Mouse (Mus musculus): Measurements from ENCODE around the gene Creb3l1.

Creb3l1 gene

DNA sequence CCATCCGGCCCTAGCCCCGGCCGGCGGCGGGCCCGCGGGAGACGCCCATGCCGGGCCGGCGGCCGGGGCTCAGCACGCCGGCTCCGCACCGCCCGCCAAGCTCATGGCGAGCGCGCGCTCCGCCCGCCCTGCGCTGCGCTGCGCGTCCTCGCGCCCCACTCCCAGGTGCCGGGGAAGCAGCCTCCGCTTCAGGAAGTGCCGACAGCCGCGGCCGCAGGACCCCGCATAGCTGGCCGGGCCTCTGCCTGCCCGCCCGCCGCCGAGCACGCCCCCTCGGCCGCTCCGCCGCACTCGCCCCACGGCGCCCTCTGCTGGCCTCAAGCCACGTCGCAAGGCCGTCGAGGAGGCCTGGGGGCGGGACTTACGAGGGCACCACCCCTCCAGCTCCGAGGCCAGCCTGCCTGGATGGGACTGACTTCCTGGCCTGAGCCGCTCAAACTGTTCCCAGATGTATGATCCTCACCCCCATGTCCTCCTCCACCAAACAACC, 60.8 kb downstream of the Creb3l1 start:
- DNase-seq (ENCODE audit: low read depth, low spot score) = peak; percentile 75

DNA sequence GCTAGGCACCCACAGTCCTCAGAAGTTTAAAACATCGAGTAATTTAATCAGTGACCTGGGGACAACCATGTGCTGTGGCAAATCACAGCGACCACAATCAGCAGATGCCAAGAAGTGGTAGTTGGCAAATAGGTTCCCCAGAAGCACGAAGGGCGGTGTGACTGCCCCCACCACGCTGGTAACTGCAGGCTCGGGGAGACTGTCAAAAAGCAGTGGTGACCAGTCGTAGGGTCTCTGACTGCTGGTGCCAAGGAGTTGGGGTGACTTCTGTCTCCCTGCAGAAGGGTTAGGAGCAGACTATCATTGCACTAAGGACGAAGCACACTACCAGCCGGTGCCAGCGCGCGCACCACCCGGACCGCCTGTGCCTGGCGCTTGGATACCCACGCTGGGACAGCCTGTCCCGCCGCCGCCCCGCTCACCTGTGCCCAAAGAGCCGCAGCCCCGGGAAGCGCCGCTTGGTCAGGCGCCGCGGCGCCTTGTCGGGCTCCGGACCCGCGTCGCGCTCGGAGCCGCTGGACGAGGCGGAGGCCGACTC, 61.4 kb downstream of the Creb3l1 start:
- DNase-seq (ENCODE audit: low read depth, low spot score) = no peak

DNA sequence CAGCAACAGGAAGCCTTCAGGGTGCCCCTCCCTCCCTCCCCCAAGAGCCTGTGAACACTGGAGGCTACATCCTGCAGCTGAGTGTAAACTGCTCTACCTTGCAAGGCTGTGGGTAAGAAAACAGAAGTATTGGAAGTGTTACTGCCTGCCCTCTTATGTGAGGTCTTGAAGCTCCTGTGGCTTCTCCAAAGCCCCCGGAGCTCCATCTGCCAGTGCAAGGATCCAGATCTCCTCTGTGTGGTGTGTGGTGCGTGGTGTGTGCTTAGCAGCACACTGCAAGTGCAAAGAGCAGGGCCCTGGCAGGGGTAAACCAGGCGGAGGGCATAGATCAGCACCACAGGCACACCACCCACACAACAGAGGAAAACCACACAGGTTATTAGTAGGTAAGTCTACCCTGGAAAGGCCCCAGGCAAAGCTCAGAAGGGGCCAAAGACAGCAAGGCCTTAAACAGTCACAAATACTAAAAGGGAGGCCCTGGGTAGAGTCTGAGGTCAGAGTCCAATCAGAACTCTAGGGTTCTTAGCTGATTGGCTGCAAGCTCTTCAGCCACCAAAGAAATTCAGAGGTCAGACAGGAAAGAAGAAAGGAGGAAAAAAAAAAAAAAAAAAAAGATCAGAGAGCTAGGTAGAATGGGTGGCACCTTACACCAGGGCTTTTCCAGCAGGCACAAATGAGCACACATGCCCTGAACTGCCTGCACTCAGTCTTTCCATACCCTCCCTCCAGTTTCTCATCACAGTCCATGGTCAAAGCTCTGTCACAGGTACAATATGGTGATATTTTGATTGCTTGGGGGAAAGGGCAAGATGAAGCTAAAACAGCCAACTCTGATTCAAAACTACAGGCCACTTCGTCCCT, 62.2 kb downstream of the Creb3l1 start:
- DNase-seq (ENCODE audit: low read depth, low spot score) = no peak

DNA sequence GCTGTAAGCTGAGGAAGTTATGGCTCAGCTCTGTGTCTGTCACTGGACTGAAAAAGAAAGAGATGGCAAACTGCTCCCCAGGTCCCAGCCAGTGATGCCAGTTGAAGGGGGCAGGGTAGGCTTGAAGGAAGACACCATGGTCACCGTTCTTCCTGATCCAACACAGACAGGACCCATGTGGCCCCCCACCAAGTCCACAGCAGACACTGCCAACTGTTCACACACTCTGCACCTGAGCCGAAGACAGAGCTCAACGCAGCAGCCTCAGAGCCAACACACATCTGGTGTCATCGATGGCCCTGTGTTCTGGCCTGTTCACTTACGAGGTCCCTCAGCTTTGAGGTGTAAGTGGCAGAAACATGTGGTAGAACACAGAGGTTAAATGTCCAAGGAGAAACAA, 63.8 kb downstream of the Creb3l1 start:
- no peak for DNase-seq (ENCODE audit: low read depth, low spot score)

DNA sequence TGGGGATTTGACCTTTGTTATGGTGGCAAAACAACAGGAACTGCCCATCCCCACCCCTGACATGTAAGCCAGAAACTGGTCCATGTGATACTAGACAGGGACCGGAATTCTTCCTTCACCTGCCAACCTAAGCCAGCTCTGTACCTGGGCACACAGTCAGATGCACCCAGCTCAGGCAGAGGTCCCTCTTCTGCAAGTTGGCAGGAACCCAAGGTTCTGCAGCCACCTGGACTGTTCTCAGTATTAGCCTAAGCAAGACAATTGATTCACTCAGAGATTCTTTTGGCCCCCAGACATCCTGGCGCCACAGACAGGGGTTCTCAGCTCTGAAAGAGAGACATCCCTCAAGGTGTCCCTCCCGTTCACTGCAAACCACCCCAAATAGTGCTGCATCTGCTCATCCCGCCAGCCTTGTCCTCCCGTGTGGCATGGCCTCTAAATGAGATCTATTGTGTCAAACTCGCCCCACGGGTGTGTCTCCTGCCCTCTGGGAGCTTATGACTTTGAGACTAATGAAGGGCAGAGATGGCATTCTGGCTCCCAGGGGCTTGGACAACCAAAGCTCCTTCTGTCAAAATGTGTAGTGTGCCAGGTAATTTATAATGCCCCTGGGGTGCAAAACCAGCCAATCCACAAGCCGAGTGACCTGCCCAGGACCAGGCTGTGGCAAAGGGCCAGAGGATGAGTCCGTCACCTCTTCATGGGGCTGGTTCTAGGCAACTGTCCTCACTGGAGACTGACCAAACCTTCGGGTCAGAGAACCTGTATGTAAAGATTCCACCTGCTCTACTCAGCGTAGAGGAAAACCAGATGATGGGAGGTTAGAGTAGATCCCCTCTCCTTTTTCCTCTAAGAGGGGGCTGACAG, 64.5 kb downstream of the Creb3l1 start:
- DNase-seq (ENCODE audit: low read depth, low spot score) = no peak

DNA sequence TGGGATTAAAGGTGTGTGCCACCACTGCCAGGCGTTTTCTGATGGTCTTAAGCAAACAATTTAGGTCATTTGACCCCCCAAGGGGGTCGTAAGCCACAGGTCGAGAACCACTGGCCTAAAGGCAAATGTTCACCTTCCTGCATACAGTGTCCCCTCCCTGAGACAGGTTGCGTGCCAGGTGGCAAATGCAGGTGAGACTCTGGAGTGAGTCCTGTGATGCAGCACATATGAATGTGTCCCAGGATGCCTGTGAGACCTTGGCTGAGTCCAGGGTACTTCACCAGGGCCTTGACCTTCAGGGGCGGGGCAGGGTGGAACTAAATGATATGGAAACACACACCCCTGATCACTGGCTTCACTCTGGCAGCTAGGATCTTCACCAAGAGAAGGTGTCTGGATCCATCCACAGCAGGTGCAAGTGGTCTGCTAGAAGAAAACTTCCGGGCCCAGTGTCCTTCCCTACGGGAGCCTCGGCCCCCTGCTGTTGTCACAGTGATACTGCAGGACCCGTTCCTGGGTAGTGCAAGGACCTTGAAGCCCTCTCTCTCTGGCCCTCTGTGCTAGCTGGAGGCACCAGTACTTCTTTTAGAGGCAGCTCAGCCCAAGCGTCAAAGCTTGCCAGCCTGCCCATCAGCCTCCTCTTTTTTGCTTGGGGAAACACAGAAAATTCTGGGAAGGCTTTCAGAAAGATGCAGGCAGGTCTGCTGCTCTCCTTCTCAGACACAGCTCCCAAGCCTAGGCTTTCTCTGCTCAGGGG, 65.4 kb downstream of the Creb3l1 start:
- no peak for DNase-seq (ENCODE audit: low read depth, low spot score)

DNA sequence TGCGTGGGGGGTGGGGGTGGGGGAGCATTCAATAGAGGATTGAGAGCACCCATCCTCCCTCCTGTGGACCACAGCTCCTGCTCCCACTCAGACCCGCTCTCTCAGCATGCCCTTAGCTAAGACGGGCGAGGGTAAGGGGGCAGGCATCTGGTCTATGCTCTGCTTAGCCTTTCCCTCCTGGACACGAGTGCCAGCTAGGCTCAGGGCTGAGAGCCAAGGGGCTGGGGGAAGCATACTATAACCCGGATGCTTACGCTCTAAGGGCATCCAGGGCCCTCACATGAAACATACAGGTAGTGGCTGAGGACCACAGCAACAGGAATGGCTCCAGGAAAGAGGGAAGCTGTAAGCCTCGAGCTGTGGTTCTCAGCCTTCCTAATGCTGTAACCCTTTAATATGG, 66.3 kb downstream of the Creb3l1 start:
- DNase-seq (ENCODE audit: low read depth, low spot score) = no peak

DNA sequence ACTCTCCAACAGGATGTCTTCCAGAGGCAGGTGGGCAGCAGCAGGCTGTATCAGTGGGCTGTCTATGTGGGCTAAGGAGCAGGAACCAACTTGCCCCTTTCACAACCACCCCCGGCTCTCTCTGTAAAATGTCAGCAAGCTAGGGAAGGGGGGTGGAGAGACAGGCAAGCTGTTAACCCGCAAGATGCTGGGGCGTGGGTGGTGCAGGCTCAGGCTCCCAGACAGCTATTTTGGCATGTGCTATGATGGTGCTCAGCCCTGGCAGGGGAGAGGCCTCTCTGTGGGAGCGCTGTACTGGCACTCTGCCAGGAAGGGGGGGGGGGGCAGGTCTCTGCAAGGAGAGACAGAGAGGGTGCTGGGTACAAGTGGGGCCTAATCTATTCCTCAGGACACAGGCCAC, 67.2 kb downstream of the Creb3l1 start:
- DNase-seq (ENCODE audit: low read depth, low spot score) = no peak

DNA sequence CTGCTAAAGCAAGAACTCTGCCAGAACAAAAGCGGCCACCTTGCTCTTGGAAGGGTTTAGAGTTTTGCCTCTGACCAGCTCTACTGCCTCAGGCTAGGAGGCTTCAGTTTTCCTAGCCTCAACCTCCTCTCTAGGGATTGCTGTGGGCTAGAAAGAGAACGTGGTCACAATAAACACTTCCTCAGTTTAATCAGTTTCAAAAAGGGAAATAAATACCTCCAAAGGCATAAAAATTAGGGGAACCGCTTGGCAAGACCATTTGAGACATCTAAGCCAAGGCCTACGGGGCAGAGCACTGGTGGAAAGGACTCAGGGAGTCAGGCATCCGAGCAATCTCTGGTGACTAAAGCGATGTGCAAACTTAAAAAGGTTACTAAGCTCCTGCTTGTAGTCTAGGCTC, 68.4 kb downstream of the Creb3l1 start:
- DNase-seq (ENCODE audit: low read depth, low spot score) = no peak

DNA sequence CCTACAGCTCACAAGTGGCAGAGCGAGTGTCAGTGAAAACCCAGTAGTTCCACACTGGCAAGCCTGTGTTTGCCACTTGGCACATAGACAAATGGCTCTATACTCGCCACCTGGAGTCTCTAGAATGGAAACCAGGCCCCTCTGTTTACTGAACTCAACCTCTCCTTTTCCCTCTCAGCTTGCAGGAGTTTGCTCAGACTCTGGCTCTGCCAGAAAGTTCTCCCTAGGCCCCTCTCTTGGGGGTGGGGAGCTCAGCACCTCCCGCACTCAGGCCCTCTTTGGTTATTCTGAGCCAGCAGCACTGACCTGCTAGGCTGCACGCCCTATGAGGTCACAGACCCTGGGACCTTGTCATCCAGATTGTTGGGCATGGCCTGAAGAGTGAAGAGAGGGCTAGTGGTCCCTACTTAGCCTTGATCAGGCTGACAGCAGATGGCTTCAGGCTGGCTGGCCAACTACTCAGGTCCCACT, 69.1 kb downstream of the Creb3l1 start:
- DNase-seq (ENCODE audit: low read depth, low spot score) = no peak

DNA sequence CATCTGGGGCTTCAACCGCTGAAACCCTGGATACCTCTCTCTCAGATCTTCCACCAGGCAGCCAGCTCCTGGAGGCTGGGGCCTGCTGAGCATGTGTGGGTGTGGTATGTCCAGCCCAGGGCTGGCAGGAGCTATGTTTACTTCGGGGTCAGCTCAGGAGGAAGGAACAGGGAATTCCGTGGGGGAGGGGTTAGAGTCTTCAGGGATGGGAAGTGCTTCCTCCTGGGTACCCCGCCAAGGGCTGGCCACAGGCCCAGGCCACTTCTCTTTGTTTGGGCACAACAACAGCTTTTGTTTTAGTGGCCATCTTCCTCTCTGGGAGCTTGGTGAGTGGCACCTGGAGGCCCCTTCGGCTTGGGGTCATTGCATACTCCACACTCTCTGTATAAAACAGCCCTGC, 70.5 kb downstream of the Creb3l1 start:
- no peak for DNase-seq (ENCODE audit: low read depth, low spot score)

DNA sequence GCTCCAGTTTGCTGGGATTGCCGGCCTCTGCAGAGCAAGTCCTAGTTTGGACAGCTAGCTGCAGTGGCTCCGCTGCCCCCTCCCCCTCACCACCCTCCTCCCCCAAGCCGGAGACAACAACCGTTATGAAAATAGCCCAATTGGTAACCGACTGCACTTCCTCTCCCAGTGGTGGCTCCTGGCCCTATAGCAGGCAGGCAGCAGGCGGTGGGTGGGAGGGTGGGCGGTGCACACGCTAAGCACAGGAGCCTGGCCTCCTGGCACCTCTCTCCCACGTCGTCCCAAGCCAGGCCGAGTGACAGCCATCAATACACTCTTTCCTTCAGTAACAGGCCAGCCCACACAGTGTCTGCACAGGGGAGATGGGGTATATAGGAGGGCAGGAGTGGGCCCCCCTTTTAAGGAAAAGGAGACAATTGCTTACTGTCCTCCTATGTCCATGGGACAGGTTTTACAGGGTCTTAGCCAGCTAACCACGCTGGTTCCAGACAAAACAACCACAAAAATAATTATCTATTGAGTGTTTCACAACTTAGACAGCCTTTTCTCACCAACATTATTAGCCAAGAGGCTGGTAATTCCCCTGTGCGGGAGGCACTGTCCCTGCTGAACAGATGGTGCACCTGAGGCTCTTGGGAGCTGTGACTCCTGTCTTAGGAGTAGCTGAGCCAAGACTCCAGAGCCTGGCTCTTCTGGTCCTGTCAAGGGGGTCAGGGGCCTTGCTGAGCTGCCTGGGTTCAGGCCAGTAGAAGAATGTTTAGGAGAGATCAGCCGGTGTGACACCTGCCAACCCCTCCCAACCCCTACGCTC, 73.8 kb downstream of the Creb3l1 start:
- no peak for DNase-seq (ENCODE audit: low read depth, low spot score)

DNA sequence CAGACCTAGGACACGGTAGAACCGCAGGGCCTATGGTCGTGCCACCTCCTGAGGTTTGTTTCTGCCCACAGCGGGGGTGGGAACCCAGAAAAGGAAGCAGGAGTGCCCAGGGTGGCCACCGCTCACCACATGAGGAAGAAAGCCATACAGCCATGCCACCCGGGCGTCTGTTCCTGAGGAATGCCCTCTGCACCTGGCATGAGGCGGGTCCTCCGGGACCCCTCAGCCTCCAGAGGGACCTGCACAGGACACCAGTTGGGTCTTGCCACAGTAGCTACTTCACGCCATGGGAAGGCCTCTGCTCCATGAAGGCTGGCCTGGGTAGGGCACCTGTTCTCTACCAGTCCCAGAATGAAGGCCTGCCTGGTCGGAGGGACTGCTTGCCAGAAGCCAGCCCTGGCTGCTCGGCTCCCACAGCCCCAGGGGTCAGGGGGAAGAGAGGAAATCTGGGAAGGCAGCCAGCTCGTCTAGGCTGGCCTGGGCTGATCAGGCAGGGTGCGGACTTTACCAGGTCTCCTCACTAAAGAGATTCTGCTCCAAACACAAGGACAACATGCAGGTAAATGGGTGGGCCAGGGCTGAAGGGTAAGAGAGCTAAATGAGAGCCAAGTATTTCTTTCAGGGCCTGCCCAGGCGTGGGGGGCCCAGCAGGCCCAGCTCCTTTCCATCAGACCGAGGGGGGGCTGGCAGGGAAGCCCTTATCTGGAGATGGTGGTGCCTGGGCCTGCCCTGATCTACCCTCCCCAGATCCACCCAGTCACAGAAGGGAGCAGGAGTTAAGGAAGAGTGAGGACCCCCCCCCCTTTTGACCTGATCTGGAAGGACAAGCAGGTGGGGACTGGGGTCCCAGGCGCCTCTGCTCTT, 74.7 kb downstream of the Creb3l1 start:
- DNase-seq (ENCODE audit: low read depth, low spot score) = no peak

DNA sequence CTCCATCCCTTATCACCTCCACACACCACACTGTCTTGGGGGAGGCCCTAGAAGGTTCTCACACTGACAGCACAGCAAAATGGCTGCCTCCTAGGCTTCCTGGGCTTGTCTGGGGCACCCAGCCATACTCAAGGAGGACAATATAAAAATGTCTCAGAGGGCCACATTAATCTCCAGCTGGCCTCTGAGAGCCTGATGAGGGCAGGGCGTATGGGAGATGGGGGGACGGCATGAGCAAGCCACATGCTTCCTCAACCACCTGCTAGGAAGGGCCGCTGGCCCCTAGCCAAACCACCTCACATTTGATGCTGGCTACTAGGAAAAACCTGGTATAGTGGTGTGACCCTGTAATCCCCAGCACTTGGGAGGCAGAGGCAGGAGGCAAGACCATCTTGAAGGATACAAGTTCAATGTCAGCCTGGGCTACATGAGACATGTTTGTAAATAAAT, 75.5 kb downstream of the Creb3l1 start:
- DNase-seq (ENCODE audit: low read depth, low spot score) = no peak

DNA sequence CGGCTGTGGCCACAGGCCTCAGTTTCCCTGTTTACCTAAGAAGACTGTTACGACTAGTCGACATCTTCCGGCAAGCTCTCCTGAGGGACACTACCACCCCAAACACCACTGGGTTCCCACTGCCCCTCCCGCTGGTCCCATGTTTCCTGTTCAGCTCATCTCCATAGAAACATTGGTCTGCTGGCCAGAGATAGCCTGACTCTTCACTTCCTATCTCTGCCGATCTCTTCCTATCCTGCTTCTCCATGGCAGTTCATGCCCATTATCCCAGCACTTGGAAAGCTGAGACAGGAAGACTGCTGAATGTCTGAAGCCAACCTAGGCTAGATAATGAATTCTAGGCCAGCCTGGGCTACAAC, 76.2 kb downstream of the Creb3l1 start:
- DNase-seq (ENCODE audit: low read depth, low spot score) = no peak

DNA sequence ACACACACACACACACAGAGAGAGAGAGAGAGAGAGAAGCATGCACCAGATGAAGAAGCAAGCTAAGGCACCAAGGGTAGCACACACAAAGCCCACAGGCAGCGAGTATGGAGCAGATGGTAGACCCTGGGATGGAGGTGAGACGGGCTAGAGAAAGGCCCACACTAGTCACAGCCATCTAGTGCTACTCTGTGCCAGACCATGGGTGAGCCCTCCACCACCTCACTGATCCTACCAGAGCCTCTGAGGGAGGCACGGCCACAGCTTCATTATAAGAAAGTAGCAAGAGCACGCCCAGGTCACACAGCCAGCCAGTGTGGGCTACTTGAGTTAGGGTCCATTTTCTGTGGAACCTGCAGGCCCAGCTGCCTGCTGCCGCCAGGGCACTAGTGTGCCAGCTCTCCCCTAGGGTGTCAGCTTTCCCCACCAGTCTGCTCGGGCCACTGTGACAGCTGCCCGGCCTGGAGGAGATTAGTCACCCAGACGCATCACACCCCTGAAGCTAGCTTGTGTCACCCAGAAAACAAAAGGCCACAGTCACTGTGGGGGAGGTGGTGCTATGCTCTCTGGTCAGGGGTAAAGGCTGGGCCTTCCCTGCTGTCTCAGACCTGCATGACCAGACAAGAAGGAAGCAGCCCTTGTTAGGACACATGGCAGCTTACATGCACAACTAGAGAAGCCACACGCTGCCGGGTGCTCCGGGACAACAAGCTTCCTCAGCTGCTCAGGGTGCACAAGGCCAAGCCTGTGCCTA, 76.7 kb downstream of the Creb3l1 start:
- no peak for DNase-seq (ENCODE audit: low read depth, low spot score)

DNA sequence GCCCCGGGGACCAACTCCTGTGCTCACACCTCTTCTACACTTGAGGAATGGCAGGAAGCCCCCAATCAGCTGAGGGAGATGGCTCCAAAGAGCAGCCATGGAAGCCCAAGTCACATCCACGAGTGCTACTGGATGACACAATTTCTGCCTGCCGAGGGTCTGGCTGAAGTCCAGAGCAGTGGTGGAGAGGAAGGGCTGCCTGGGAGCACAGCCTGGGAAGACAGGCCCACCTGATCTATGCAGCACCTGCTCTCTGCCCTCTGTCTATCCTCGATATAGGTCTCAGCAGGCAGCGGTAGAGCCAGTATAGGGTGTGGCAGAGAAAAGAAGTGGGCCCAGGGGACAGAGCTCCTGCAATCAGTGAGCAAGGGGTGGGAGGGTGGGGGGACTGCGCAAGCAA, 77.5 kb downstream of the Creb3l1 start:
- no peak for DNase-seq (ENCODE audit: low read depth, low spot score)

DNA sequence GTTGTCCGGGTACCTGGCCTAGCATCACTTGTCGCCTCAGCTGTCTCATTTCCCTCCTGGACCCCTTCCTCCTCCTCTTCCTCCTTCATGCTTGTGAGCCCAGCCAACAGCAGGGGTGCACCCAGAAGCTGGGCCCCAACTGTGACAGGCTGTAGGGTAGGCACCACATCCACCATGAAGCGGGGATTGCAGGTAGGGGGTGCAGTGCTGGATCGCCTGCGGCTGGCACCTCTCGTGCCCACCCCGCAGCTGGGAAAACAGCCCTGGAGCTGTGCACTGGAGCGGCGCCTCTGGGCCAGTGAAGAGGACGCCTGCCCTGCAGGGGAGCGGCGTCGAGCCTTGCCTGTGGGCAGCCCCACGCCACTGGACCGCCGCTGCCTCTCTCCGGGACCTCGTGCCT, 78.8 kb downstream of the Creb3l1 start, which contains the start of gene Gm9821:
Gene Gm9821, plus strand, starts transcription at position 221 of the 400 bp plus-strand sequence.
- DNase-seq (ENCODE audit: low read depth, low spot score) = no peak
